Mouse (Mus musculus): ENCODE measurements around the gene Vmn1r51. TPM values are rescaled to one million over a fixed set of nuclear protein-coding genes. Genes with fewer than 3 reads are reported as not detected.

The Vmn1r51 gene
- not detected for total RNA-seq (2023)

DNA sequence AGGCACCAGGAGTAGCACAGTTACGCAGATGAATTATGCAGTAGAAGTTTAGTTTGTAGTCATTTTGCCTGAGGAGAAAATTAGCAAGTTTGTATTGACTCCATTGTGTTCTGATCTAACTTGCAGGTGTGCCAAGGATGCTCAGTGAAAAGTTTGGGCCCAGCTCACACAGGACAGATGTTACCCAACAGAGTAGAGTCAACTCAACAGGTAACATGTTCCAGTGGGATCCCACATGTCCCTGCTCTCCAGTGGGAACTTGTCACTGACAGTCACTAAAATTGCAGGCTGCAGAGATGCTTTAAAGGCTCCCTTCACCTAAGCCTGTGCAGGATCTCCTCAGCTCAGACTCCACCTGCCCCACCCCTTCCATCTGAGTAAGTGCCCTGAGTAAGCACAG, at the start of gene Vmn1r51:
Vmn1r51 (plus strand) TSS at position 301 of the 400 bp plus-strand sequence.

DNA sequence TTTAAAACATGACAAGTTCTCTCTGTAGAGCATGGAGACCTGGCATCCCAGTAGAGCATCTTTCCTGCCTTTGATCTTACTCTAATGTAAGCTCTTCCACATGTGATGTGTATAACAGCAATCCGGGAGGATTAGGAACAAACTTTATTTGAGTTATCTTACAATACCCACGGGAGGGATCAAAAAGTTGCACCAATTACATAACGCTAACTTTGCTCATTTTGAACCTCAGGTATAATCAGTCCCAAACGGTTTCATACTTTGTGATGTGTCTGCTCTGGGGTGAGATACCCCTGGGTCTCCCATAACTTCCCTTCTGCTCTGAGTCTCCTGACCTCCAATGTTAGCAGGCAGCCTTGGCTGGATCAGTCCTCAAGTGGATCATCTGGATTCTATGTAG, 44.0 kb upstream of the Vmn1r51 start, which contains the start of gene Vmn1r49:
Vmn1r49 (minus strand) TSS at position 101 of the 400 bp plus-strand sequence.

DNA sequence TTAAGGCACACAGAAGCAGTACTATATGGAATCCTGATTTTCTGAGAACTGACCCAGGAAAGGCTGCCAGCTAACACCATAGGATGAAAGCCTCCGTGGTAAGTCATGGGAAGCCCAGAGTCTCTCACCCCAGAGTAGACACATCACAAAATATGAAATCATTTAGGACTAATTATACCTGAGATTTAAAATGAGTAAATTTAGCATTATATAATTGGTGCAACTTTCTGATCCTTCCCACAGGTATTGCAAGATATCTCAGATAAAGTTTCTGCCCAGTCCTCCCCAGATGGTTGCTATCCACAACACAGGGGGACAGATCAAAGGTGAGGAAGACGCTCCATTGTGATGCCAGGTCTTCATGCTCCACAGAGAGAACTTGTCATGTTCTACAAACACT, 21.3 kb upstream of the Vmn1r51 start, which contains the start of gene Vmn1r50:
Vmn1r50 (plus strand) TSS at position 301 of the 400 bp plus-strand sequence.

DNA sequence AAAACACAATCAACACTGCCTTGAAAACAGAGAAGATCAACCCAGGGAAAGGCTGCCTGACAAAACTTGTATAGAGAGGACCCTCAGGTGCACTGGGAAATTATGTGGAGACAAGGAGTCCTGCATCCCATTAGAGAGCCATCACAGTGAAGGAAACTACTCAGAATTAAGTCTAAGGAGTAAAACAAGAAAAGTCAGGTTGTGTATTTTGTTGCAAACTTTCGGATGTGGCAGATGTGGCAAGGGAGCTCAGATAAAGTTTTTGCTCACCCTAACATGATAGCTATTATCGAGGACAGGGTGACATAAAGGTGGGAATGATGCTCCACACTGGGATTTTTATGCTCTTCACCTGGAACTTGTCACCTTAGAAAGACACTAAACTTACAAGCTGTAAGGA, 52.1 kb downstream of the Vmn1r51 start, which contains the start of gene Vmn1r52:
Vmn1r52 (plus strand) TSS at position 301 of the 400 bp plus-strand sequence.

Other genes with a start within 250 kb of the Vmn1r51 start
- not detected for gene Vmn1r42, start 246.2 kb upstream of the Vmn1r51 start, total RNA-seq (2023)
- not detected for gene Vmn1r43, start 246.2 kb upstream of the Vmn1r51 start, total RNA-seq (2023)
- not detected for gene Vmn1r44, start 238.9 kb upstream of the Vmn1r51 start, total RNA-seq (2023)
- gene Vmn1r45, start 182.0 kb upstream of the Vmn1r51 start, total RNA-seq (2023), result not detected
- gene Vmn1r46, start 153.3 kb upstream of the Vmn1r51 start, total RNA-seq (2023), result not detected
- not detected for gene Vmn1r47, start 106.4 kb upstream of the Vmn1r51 start, total RNA-seq (2023)
- gene Vmn1r48, start 85.8 kb upstream of the Vmn1r51 start, total RNA-seq (2023), result not detected
- not detected for gene Vmn1r49, start 44.1 kb upstream of the Vmn1r51 start, total RNA-seq (2023)
- not detected for gene Vmn1r50, start 21.2 kb upstream of the Vmn1r51 start, total RNA-seq (2023)
- not detected for gene Vmn1r52, start 52.2 kb downstream of the Vmn1r51 start, total RNA-seq (2023)
- gene V1ra8, start 80.2 kb downstream of the Vmn1r51 start, total RNA-seq (2023), result not detected
- not detected for gene Vmn1r53, start 101.8 kb downstream of the Vmn1r51 start, total RNA-seq (2023)
- gene Vmn1r54, start 123.7 kb downstream of the Vmn1r51 start, total RNA-seq (2023), result not detected
- not detected for gene BC048671, start 178.6 kb downstream of the Vmn1r51 start, total RNA-seq (2023)
- gene Chst13, start 202.6 kb downstream of the Vmn1r51 start, total RNA-seq (2023), result 10 to 100 TPM; 27.6 to 31.0 TPM
- not detected for gene Uroc1, start 210.7 kb downstream of the Vmn1r51 start, total RNA-seq (2023)
- 10 to 100 TPM; 43.5 to 44.8 TPM for gene Zxdc, start 246.9 kb downstream of the Vmn1r51 start, total RNA-seq (2023)

Measured in neutrophil, adult 59 days (primary cell).